Mouse (Mus musculus): ENCODE data around the gene Spi1.

Gene Spi1

DNA sequence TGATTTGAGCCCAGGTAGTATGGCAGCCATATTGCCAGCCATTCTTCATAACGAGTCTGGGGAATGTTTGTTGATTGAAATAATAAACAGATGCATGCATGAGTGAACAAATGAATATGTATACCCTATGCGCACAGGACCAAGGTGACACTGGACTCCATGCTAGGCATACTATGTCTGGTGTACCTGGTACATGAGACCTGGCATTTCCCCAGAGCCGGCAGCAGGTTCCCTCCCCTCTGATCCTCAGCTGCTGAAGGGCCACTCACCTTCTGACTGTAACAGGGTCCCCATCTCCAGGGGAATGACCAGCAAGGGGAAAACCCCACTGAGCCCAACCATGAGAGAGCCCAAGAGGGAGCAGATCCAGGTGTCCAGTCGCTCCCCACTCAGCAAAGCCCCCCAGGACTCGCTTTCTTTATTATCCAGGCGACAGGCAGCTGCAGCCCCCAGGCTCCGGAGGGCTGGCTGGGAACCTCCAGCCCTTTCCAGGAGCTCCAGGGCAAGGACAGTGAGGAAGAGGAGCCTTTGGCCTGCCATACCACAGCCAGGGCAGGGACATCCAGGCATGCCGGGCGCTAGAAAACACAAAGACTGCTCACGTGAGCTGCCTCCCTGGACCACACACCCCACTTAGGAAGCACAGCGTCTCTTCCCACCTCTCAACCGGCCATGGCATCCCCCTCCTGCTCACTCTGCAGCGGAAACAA is 13.9 kb upstream of the Spi1 start:
- DNase-seq: no peak

DNA sequence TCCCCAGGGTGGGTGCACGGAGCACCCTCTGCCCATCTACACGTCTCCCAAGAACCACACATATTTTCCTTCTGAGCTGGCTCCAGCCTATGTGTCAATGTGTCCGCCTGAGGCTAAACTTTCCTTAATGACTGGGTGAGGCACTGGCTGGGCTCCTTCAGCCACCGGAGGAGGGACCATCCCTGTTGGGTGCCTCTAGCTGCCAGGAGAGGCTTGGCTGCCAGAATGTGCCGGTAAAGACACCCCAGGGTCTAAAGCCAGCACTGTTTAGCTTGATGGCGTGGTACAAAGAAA is 13.4 kb upstream of the Spi1 start:
- no peak for DNase-seq

DNA sequence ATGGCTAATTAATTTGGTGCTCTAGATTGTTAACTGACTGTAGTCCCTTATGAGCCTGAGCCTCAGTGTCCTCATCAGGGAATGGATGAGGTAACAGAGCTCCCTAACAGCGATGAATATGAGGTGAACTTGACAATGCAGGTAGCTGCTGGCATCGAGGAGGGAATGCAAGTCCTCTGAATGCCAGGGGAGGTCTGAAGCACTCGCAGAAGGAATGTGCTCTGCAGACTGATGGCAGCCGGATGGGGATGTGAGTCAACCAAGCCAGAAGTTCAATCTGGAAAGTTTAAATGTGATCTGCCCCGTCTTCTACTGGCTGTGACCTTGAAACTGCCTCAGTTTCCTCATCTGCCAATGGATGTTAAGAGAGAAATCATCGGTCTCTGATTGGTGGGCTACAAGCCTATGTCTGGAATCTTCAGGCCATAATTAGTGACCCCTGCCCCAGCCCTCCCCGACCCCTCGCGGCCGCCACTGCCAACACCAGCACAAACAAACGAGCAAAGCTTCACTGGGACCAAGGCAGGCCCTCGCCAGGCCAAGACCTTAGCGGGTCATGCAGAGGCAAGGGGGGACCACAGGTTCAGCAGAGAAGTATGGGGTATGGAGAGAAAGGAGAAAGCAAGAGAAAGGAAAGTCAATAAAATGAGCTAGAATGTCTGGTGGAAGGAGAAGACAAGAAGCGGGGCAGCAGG is 12.7 kb upstream of the Spi1 start:
- DNase-seq: no peak

DNA sequence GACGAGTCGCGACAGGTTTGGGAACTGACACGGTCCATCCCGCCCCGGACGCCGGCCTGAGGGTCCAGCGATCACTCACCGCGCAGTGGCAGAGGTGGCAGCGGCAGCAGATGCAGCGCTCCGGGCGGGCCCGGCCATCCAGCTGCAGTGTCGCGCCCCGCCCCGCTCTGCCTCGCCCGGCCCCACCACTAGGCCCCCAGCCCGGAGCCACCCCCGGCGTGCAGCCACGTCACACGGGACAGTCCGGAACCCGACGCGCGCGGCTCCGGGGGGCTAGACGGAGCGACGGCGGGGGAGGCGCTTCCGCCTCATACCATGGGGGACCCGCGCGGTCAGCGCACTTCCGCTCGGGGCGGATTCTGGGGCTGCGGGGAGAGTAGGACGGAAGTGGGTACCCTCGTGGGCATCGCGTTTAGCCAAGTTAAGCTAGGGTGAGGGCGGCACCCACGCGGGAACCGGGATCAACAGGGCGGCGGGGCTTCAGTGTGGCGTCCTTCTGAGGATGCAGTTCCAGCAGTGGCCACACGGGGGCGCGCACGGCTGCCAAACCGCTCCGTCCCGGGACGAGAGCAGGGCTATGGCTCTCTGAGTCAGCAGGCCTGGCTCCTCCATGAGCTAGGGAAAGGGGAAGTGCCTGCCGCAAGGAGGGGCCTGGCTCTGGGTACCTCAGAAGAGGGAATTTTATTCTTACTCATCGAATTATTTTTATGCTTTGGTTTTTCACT is 12.0 kb upstream of the Spi1 start, which contains the start of gene Slc39a13:
Gene Slc39a13, minus strand, starts transcription at position 342 of the 725 bp plus-strand sequence.
- DNase-seq: peak; percentile 95

DNA sequence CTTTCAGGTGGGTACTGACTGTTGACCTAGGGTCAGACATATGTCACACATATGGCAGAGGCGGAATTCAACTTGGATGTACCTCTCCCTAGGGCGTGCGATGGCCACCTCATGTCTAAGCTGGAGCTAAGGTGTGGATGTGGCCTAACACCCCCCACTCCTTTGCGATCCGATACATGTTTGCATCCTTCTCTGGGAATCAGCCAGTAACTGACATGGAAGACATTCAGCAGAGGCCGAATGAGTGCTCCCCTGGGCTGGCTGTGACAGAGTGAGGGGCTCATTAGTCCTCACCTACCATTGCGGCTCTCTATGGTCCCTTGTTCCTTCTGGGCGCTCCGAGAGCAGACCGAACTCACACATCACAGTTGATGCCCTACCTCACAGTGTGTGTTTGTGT is 11.1 kb upstream of the Spi1 start:
- DNase-seq: no peak

DNA sequence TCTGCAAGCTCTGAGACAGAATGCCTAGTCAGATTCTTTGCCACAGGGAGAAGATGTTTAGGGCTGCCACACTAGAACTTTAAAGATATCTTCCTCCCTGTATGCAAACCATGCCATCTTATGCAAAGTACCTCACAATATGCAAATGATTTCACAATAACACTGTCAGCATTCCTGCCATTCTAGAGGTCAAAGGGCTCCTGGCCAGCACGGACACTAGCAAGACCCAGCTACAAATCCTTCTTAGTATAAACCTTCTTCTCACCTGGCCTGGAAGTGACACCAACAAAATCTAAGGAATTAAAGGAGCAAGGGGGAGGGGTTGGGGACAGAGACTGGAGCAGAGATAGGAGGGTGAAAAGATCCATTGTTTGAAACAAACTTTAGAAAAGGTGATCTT is 10.1 kb upstream of the Spi1 start:
- DNase-seq: no peak

DNA sequence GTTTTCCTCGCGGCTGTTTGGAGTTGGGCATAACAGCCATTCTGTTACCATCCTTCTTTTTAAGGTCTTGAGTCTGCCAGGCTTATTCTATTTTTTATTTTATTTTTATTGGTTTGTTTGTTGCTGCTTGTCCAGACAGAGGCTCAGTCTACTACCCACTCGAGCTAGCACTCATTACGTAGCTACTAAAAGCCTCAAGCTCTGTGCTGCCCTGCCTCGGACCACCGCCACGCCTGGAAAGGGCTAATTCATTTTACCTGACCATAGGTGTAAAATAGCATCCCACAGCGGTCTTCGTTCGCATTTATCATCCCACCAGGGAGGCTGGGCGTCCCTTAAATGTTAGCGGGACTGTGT is 4.3 kb upstream of the Spi1 start:
- no peak for DNase-seq

DNA sequence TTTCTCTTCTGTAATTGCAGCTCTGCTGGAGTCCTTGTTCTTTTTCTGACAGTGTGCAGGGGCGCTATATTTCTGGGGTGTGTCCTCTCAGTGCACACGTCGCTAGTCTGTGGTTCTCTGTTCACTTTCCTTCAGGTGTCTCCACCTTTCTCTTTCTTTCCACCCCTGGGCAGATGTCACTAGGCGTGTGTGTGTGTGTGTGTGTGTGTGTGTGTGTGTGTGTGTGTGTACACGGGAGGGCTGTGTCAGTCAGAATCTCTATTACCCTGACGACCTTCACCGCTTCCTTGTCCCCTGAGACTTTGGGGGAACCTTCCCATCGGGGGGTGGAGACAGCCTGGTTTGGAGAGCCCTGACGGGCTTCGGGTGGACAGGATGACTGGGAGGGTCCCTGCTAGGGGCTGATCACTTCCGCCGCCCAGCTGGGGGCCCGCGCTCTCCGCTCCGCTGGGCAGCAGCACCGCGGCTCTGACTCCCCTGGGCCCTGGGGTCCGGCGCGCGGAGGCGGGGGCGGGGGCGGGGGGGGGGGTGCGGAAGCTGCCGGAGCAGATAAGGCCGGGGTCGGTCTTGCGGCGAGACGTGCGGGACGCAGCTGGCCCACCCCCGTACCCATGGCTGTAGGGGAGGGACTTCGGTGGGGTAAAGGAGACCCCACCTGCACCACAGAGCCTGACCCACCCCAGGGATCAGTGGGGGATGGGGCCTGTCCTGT is 3.7 kb upstream of the Spi1 start:
- no peak for DNase-seq

DNA sequence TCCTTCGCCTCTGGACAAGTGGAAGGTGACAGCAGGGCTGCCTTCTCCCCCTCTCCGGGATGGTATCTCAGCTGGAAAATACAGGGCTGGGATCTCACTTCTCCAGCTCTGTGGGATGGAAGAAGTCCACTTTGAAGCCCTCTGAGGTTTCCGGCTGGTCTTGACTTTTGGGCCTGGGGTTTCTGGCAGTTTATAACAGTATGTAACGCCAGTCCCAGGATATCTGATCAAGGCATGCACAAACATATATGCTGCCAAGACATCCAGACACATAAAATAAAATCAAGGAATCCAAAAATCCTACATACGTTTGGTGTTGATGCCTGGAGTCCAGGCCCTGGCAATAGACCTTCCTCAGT is 3.2 kb upstream of the Spi1 start:
- DNase-seq: no peak

DNA sequence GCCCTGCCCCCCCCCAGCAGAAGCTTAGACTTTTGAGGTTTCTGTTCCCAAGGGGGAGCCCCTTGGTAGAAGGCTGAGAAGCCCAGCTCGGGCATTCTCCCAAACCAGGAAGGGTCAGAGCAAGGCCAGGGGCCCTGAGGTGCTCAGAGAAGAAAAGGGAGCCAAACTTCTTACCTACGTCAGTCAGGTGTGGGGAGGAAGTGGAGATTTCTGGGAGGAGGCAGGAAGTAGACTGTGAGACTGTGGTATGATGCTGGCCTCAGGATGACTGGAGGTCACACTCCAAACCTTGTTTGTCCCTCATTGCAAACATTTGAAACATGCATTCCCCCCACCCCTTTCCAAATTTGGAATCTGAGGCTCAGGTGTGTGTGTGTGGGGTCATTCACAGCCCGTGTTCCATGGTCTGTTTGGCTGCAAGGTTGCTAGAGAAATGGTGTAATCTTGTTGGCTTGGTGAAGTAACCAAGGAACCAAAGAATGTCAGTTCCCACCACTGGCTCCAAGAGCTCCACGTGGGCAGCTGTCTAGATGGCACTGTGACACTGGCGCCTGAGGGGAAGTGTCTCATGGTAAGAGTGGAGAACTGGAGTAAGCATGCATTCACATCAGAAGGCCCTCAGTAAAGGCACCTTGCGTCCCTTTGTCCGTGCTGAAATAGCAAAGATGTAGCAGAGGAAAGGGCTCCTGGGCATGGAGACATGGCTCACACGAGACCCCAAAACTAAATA is 1.2 kb upstream of the Spi1 start:
- no peak for DNase-seq

DNA sequence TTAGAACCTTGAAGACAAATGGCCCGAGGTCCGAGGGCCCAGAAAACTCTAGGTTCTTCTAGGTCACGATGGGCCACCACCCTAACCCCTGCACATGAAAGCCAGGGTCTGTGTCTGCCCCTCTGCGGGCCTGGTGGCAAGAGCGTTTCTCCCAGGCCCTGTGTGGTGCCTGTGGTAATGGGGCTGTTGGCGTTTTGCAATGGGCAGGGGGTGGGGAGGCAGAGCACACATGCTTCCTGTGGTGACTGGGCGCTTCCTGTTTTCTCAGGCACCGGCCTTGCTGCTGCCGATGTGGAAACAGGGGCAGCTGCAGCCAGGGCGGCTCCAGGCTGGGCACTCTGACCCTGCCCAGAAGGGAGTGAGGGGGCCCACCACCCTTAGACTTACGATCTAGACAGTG is 654 bp downstream of the Spi1 start:
- DNase-seq: no peak

DNA sequence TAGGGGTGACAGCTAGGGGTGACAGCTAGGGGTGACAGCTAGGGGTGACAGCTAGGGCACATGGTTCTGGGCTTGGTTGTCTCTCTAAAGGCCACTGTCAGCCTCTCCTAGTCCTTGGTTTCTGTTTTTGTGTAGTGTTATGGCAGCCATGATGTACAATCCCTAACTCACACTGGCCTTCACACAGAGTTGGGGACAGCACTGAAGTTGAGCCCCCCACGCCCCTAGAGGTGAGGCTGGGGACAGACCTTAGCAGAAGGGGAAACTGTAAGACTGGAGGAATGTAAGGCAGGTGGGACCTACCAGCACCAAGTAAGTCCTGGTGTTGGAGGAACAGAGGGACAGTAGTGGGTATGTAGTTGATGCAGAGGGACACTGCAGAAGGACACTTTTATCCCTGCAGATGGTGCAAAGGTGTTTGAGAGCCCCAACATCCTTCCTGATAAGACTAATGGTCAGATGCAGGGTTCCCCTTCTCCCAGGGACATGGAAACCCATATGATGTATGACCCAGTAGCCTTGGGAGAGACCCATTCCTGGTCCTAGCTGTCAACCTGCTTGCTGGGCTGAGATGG is 1.3 kb downstream of the Spi1 start:
- no peak for DNase-seq

DNA sequence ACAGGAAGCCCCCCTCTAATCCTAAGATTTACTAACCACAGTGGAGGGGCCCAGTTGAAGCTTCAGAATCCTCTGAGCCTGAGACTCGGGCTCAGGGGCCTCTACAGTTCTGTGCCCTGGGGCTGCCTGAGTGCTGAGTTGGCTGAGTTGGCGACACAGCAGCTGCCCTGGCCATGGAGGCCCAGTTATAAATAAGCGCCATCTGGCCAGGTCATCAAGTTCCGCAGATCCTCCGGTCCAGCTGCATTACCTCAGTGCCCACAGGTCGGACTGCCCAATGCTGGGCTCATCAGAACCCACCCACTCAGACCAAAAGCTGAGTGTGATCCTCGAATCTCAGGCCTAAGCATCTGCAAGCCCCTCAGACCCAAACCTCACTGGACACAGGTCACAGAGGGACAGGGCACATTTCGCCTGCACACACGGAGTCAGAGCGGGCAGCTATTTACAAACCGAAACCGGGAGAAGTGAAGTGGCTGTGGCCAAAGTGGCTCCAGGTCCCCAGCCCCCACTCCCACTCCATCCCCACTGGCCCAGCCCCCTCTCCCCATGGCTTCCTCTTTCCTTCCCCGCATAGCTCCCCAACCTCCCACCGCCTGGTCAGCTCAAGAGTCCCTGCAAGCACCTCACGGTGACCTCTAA is 2.1 kb downstream of the Spi1 start:
- no peak for DNase-seq

DNA sequence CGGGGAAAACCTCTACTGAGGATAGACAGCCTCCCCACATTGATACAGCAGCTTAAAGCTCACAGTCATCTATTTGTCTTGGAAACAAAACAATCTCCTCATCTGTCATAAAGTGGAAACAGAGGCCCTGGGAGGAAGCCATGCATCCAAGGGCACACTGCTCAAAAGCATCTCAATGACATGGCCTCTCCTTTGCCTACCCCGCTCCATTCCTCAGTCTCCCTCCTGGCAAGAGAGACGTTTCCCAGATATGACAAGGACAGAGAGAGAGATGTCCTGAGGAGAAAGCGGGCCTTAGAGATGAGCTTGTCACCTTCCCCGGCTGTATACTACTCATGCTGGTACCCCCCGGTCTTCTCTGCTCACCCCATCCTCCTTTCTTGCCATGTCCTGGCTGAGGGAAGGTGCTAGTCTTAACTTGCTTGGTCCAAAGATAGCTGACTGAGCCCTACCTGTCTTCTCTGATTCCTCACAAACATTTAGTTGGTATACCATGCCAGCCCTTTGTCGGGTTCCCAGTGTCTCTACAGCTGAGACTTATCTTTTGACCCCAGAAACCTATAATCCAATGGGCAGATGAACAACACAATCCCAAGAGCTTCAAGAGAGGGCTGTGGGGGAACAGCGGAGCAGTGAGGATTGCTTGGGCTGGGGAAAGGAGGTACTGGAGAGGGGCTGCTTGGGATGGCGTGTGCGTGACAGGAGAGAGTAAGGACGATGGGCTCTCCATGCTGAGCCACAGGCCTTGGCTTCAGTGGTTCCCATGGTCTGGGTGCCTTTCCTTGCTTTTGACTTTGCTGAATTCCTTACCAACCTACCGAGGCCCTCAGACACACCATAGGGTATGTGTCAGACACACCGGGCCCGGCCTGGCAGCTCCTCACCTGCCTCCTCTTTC is 3.6 kb downstream of the Spi1 start:
- no peak for DNase-seq

DNA sequence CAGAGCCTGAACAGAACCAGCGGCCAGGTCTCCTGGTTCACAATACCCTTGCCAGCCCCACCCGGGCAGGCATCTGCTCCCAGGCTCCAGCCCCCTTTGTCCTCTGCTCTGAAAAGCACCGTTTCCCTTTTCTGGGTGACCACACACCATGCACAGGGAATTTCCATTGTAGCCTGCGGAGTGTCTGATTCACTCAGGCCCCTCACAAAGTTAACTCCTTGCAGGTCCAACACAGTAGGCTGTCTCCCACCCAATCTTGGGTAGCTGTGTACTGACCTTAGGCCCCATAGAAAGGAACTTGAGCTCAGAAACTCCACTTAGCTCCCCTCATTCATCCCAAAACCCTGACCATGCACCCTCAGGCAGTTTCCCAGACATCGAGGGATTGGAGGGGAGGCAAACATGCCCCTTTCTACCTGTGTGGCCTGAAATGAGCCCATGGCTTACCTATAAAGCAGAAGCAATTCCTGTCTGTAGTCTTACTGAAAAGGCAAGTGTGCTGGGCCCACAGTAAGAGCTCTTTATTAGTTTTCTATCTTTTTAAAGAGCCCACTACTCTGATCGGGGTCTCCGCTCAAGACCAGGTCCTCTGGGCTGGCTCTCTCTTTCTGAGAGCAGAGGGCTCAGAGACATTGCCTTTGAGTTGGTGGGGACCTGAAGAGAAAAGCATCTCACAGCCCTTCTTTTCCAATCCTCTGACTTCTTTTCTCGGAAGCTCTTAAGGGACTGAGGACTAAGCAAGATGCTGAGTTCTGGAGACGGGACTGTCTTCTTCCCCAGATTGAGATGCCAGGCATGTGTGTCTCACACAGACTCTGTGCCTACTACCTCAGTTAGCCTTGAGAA is 4.4 kb downstream of the Spi1 start:
- no peak for DNase-seq

DNA sequence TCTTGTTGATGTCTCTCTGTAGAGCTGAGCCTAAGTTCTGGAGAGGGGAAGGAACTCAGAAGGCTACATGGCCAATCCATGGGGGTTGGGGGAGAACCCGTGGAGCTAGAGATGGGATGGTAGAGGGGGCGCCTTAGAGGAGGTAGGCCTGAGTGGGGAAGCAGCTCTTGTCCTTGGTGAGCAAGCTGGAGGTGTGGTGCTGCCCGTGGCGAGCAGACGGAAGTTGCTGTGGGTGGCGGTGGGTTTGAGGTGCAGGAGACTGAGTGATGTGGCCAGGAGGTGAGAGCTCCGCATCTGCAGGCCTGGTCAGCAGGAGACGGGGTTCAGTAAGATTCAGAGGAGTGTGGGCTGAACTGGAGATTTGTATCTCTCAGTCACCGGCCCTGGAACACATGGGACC is 5.3 kb downstream of the Spi1 start:
- no peak for DNase-seq

DNA sequence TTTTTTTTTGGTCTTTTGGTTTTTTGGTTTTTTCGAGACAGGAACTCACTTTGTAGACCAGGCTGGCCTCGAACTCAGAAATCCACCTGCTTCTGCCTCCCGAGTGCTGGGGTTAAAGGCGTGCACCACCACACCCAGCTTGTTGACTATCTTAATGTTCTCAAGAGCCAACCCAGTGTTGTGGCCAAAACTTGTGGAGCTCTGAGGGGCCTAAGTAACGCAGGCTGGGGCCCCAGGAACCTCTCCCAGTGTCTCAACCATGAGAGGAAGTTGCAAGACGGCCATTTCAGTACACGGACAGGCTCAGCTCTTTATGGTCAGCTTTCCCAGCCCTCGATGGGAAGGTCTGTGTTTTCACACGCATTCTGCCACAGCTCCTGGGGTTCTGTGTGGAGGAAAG is 6.8 kb downstream of the Spi1 start:
- DNase-seq: no peak

DNA sequence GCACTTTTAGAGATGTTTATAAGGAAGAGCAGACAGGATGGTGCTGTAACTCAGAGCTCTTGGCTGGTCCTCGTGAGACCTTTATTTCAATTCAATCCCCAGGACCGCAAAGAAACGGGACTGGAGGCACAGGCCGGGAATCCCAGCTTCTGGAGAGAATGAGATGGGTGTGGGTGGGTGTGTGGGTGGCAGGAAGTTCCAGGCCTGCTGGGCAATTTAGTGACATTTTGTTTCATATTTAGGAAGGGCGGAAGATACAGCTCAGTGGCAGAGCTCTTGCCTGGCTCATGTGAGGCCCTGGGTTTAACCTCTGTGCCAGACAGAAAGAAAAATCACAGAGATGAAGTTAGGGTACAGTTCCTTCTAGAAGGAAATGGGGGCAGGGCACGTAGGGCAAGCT is 8.0 kb downstream of the Spi1 start:
- DNase-seq: no peak

DNA sequence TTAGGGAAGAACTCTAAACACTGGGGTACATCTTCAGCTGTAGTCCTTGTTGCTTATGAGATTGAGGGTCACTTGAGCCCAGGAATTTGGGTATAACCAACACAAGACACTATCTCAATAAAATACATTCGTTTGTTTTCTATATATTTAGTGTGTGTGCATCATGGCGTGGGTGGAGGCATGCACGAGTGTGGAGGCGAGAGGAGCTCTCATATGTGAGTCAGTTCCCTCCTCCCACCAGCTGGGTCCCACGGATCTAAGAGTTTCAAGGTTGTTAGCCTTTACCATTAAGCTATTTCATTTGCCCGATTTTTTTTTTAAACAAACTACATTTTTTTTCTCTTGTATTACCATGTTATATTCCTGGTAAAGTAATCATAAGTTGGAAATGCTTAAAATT is 8.6 kb downstream of the Spi1 start:
- DNase-seq: no peak

DNA sequence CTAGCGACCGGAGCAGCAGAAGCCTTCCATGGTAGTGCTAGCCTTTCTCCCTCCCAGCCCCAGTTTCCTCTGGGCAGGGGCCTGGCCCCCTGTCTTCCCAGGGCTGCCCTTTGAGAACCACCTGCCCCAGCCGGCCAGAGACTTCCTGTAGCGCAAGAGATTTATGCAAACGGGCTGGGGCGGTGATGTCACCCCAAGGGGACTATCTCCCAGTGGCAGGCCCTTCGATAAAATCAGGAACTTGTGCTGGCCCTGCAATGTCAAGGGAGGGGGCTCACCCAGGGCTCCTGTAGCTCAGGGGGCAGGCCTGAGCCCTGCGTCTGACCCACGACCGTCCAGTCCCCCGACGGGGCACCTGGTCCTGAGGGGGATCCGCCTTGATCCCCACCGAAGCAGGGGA is 14.3 kb downstream of the Spi1 start:
- DNase-seq: no peak
